Mouse (Mus musculus): ENCODE results near the gene Kcnj1.

Gene Kcnj1

GRCm38 (mm10) chr9:32394761-32395161 lies 22.5 kb downstream of the Kcnj1 start:
- DNase-seq (ENCODE audit: low read depth, low spot score) = no peak

GRCm38 (mm10) chr9:32400212-32400611 lies 27.9 kb downstream of the Kcnj1 start:
- no peak for DNase-seq (ENCODE audit: low read depth, low spot score)

DNA sequence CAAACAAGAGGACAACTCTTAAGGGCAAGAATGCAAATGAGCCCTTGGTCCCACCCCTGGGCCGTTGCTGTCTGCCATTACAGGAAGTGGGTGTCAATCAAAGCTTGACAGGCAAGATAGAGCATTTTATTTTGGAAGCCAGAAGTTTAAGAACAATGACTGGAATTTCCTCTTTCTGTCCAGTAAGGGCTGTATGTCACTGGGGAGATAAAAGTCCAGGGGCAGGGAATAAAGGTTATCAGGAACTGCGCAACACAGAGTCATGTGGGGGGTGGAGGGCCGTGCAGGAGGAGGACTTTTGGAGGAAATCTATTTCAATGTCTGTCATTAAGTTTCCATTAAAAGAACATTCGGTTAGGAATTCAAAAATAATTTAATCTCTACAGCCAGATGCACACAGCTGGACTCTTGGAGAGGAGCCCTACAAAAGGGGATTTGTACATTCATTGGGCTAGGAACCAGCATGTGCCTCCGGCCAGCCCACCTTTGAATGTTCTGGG lies 28.4 kb downstream of the Kcnj1 start:
- DNase-seq (ENCODE audit: low read depth, low spot score) = no peak

DNA sequence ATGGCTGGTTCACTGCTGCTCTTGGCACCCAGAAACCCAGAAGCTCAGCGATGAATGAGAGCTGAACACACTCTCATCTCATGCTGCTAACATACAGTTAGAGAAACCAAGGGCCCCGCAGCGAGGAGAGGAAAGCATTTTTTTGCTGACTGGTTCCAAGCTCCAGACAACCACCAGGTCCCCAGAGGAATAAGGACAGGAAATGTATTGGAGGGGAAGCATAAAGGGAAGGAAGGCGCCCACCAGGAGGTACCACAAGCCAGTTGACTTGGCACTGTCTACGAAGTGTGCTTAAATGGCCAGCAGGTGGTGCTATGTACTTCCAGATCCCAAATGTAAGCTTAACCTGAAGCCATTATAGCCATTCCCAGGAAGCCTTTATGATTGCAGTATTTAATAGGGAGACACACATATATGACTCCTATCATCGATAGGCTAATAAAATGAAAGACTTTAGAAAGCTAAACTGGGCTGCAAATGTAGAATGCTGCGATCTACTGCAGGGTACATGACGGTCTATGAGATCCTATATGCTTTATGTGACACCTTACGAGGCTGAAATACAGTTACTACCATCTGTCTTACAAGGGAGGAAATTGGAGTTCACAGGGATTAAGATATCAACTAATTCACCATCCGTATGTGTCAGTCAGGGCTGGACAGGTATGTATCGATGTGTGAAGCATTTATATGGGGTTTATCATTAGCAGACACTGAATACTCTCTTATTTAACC lies 33.1 kb downstream of the Kcnj1 start:
- peak; percentile 82 for DNase-seq (ENCODE audit: low read depth, low spot score)

DNA sequence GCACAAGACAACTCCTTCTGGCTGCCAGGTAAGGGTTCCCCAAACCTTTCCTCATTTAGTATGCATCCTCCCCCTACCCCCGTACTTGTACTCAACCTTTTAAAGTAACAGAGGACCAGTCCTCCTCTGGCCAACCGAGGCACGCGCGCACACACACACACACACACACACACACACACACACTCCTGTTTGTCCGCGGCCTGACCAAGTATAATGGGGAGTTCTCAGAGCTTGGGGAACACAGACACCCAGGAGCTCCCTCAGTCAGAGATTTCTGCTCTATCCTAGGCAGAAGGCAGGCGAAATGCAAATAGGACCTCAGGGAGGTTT lies 36.4 kb downstream of the Kcnj1 start:
- DNase-seq (ENCODE audit: low read depth, low spot score) = no peak

DNA sequence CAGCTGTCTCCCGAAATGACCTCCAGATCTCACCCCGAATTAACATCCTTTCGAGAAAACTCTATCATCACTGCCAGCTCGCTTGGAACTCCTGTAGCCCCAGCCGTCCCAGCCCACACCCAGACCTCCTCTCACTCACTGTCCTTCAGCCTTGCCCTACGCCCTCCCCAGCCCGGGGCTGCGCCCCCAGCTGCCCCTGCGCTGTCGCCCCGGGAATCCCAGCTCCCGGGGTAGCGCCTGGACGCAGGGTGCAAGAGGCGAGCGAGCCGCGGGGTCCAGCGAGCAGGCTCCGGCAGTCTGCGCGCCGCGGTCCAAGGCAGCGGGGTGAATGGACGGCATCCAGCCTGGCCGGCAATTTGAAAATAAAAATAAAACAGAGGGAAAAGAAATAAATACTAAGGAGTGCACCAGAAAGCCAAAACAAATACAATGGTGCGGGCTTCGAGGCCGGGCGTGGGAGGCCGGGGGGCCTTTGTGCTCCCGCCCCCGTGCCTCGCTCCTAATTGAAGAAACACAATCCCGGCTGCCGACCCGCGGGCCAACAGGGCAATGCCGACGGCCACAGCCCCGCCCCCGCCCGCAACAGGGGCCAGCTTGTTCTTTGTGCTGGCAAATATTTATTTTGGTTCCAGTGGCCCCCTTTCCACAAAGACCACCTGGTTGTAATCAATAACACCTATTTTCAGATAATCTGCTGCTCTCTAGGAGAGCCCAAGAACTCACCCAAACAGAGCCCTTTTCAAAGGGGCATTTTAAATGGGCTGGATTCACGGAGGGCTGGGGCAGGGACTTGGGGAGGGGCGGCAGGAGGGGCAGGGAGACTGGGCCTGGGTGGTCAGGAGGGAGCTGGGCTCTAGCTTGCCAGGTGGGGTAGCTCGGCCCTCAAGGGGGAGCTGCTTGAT lies 37.0 kb downstream of the Kcnj1 start:
- DNase-seq (ENCODE audit: low read depth, low spot score) = peak; percentile 63

DNA sequence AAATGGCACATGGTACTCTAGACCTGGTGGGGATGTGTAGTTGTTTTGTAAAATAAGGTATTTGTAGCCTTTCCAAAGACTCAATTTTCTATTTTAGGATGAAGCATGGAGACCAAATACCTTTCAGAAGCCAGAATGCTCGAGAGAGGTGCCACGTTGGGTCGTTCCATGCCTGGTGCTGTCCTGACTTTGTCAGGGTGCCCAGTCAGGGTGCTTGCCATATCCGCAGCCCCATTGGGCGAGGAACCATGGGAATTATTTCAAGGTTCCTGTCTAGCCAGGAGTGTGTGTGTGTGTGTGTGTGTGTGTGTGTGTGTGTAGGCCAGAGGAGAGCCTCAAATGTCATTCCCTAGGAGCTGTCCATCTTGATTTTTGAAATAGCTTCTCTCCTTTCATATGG lies 38.4 kb downstream of the Kcnj1 start:
- no peak for DNase-seq (ENCODE audit: low read depth, low spot score)

GRCm38 (mm10) chr9:32411507-32411906 lies 39.2 kb downstream of the Kcnj1 start:
- no peak for DNase-seq (ENCODE audit: low read depth, low spot score)

DNA sequence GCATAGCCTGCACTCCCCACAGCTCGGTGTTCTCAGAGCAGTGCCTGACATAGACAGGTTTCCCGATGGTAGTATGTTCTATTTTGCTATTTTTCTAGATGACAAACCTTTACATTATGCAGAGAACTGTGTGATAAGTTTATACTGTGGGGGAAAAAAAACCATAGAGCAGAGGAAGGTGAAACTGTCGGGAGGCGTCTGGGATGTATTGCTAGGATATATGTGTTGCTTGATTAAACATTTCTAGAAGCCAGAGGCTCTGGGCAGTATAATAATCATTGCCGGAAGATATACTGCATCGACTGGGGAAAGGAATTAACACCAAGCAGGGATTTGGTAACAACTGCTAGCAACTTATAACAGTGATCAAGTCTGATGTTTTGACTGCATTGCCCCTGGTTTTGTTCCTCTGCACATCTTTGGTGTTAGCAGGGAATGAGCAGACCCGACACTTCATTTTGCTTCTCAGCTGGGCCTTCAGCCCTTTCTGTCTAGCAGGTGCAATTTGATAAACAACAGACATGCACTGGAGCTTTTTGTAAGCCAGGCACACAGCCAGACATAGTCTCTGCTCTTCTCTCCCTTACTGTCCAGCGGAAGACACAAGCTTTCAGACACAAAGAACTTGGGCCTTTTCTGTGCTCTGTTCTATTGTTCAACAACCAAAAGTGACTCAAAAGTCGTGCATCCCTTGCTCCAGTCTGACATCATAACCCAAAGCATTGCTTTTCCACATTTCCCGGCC lies 40.7 kb downstream of the Kcnj1 start:
- DNase-seq (ENCODE audit: low read depth, low spot score) = no peak

DNA sequence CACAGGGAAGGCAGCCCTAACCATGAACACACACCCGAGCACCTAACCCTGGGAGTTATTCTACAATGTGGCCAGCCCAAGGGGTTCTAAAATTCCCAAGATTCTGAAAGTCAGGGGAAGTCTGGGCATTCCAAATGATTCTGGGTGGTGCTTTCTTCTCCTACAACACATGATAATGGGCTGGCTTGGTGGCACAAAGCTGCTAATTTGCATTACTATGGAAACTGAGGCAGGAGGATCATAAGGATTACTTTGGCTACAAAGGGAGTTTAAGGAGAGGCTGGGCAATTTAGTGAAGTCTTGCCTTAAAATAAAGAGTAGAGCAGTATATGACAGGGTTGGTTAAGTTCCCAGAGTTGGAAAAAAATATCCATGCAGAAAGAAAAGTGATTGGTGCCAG lies 42.7 kb downstream of the Kcnj1 start:
- no peak for DNase-seq (ENCODE audit: low read depth, low spot score)

DNA sequence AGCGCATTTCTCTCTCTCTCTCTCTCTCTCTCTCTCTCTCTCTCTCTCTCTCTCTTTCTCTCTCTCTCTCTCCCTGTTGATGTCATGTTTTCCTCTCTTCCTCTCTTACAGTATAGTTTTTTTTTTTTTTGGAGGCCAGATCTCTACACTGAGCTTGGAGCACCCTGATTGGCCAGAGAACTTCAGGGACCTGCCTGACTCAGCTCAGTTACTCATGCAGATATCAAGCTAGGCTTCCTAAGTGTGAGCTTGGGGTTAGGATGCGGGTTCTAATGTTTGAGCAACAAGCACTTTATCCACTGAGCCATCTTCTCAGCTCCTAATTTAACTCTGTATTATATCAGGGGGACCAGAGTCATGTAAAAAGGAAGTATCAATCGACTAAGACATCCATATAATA lies 43.7 kb downstream of the Kcnj1 start:
- no peak for DNase-seq (ENCODE audit: low read depth, low spot score)

- no peak for DNase-seq (ENCODE audit: low read depth, low spot score)
Observed at GRCm38 (mm10) chr9:32417466-32418116, 45.3 kb downstream of the Kcnj1 start.

DNA sequence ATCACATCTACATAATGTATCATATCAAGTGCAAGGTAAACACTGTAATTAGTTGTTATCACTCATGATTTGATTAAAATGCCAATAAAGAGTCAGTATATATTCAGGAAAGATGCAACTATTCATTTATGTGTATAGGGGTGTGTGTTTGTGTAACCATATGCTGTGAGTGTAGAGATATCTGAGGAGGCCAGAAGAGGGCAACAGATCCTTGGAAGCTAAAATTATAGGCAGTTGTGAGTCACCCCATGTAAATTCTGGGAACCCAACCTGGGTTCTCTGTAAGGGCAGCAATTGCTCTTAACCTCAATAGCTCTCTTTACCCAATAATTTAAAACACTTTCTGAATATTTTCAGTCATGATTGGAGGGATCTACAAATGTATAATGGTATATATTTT lies 48.4 kb downstream of the Kcnj1 start:
- no peak for DNase-seq (ENCODE audit: low read depth, low spot score)

DNA sequence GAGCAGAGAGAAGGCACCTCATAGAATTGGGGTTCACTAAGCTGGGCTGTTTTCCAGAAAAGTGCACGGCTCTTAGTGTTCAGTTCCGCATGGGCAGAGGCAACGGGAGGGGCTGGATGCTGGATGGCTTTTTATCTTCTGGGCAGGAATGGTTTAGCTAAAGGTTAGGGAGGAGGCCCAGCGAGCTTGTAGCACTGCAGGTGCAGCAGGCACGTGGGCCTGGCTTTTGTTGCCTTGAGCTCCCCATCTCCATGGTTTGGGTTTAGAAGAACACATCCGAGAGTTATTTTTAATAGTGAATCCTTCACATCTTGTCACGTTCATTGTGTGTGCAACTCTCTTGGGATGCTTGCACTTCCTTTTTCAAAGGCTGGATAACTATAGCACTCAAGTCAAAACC lies 53.0 kb downstream of the Kcnj1 start:
- DNase-seq (ENCODE audit: low read depth, low spot score) = no peak

DNA sequence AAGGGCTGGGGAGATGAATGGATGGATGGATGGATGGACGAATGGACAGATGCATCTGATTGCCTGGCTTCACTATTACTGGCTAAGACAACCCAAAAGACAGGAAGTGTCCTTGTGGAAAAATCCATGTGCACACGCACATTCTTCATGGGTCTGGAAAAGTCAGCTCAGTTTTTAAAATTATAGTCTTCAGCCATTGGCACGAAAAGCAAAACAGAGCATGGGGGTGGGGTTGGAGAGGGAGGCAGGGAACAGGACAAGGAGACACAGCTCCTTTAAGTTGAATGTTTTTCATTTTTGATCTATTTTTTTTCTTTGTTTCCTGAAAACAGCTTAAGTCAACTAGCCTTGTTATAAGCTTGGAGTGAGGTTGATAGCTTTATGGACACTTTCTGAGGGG lies 58.8 kb downstream of the Kcnj1 start:
- DNase-seq (ENCODE audit: low read depth, low spot score) = no peak

- no peak for DNase-seq (ENCODE audit: low read depth, low spot score)
Observed at GRCm38 (mm10) chr9:32434241-32435213, 62.2 kb downstream of the Kcnj1 start.

DNA sequence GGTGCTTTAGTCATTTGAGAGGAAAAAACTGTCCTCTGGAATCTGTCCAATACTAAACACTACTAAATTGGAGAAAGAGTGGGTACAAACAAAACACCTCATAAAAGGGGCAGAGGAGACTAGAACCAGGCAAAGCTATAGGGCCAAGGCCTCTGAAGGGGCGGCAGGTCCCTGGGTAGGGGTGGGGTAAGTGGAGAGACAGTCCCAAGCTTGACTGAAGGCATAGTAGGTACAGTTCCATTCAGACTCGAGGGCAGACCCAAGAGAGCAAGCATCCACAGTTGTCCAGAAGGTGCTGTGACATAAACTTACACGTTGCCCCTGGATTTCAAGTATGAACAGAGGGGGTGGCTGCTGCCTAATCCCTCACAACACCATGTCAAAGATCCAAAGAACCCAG lies 70.8 kb downstream of the Kcnj1 start:
- no peak for DNase-seq (ENCODE audit: low read depth, low spot score)

DNA sequence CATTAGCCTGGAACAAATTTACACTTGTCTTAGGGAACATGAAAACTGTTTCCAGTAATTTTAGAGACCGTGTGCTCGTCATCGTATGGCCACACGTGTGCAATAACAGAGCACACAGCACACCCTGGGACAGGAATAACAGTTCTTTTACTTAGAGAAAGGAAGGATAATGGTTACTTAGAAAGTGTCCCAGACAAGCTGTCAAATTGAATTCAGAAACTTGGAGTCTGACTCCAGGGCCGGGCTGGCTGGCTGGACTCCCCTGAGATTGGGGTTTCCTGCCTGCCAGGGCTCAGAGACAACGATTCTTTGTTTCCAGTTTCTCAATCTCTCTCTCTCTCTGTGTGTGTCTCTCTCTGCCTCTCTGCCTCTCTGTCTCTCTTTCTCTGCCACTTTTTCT lies 71.5 kb downstream of the Kcnj1 start:
- peak; percentile 62 for DNase-seq (ENCODE audit: low read depth, low spot score)

- no peak for DNase-seq (ENCODE audit: low read depth, low spot score)
Observed at GRCm38 (mm10) chr9:32444453-32445201, 72.3 kb downstream of the Kcnj1 start.

DNA sequence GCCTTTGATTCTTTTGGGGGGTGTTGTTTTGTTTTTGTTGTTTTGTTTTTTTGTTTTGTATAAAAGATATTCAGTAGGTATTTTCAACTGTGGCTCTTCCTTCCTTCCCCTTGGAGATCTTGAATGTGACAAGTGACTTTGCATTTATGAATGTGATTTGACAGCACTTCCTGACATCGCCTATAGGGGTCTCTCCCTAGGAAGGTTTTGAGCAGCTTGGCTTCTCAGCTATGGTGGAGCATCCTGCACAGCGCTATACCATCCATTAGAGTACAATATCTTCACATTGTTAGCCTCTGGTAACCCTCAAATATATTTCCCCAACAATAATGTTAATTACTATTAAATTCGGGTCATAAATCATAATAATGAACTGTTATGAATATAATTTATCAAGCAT lies 73.5 kb downstream of the Kcnj1 start:
- DNase-seq (ENCODE audit: low read depth, low spot score) = peak; percentile 43
